Mouse (Mus musculus): ENCODE results near the gene Actl6b. TPM values are rescaled to one million over a fixed set of nuclear protein-coding genes. Genes with fewer than 3 reads are reported as not detected.

The Actl6b gene
- polyA plus RNA-seq, 1 experiment: not detected

DNA sequence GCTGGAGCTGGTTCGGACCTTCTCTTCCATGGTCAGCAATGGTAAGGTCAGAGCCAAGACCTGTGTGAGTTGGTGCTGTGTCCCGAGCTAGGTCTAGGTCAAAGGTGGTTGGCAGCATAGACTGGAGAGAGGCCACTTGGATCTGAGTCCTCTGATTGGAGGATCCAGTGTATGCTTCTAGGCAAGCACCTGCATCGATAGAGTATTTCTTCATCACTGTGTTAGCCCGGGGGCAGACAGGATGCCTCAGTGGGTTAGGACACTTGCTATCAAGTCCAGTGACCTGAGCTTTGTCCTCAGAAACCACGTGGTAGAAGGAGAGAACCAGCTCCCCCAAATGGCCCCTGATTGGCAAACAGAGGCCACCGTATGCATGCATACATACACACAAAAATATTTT is 26.9 kb downstream of the Actl6b start:
- no peak for DNase-seq
- H3K27ac ChIP-seq (ENCODE audit: control insufficient read depth, insufficient read depth, low read length): no peak overlapping the region
- H3K36me3 ChIP-seq (ENCODE audit: control insufficient read depth, insufficient read depth, low read length): no peaks in the 10 kb centered on the region
- H3K4me1 ChIP-seq (replicated peaks; ENCODE audit: control insufficient read depth, insufficient read depth, low read length): peaks cover 2% of the 10 kb centered on the region
- H3K4me3 ChIP-seq (ENCODE audit: control insufficient read depth, insufficient read depth, low read length): no peak overlapping the region
- WGBS: 89% methylated on average over 6 of the region's 6 CpGs
- H3K27me3 ChIP-seq (ENCODE audit: control insufficient read depth, insufficient read depth, low read length): no peaks in the 10 kb centered on the region
- TF ChIP-seq CTCF (IDR thresholded peaks at IDR 0.05; ENCODE audit: borderline replicate concordance, control insufficient read depth, extremely low read depth, insufficient read depth, low read length, poor library complexity) (no peak), POLR2A (IDR thresholded peaks at IDR 0.05; ENCODE audit: control insufficient read depth, extremely low read depth, insufficient read depth, low read length, poor library complexity) (no peak)

DNA sequence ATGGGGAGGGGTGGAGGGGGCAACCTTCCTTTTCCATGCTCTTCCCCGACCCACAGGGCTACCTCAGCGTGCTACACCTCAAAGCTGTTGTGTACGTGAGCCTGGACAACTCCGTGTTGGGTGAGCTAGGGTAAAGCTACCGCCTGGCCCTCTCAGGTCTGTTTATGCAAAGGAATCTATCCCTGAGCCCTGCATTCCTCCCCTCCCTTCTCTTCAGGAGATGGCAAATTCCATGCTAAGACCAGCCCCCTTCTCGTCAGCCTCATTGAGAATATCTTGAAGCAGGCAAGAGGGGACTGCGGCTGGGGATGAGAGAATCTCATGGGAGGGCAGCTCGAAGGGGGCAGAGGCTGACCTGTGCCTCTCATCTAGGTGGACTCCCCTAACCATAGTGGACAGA is 29.4 kb downstream of the Actl6b start:
- TF ChIP-seq POLR2A (IDR thresholded peaks at IDR 0.05; ENCODE audit: control insufficient read depth, extremely low read depth, insufficient read depth, low read length, poor library complexity): no peak
- TF ChIP-seq CTCF (IDR thresholded peaks at IDR 0.05; ENCODE audit: borderline replicate concordance, control insufficient read depth, extremely low read depth, insufficient read depth, low read length, poor library complexity): no peak

GRCm38 (mm10) chr5:137583670-137584169 is 30.4 kb downstream of the Actl6b start:
- Histone ChIP-seq H3K27me3 (ENCODE audit: control insufficient read depth, insufficient read depth, low read length) (no peaks in the 10 kb centered on the region), H3K27ac (ENCODE audit: control insufficient read depth, insufficient read depth, low read length) (no peak overlapping the region), H3K36me3 (ENCODE audit: control insufficient read depth, insufficient read depth, low read length) (no peaks in the 10 kb centered on the region), H3K4me3 (ENCODE audit: control insufficient read depth, insufficient read depth, low read length) (peak overlapping the region; percentile 30), H3K4me1 (replicated peaks; ENCODE audit: control insufficient read depth, insufficient read depth, low read length) (peaks cover 2% of the 10 kb centered on the region)
- WGBS: 69% methylated on average over 27 of the region's 27 CpGs
- peak; percentile 26 for DNase-seq
- TF ChIP-seq POLR2A (IDR thresholded peaks at IDR 0.05; ENCODE audit: control insufficient read depth, extremely low read depth, insufficient read depth, low read length, poor library complexity) (no peak), CTCF (IDR thresholded peaks at IDR 0.05; ENCODE audit: borderline replicate concordance, control insufficient read depth, extremely low read depth, insufficient read depth, low read length, poor library complexity) (no peak)

More for the DNA sequence above, 29.4 kb downstream of the Actl6b start:
- Histone ChIP-seq H3K36me3 (ENCODE audit: control insufficient read depth, insufficient read depth, low read length) (no peaks in the 10 kb centered on the region), H3K27ac (ENCODE audit: control insufficient read depth, insufficient read depth, low read length) (no peak overlapping the region), H3K27me3 (ENCODE audit: control insufficient read depth, insufficient read depth, low read length) (no peaks in the 10 kb centered on the region), H3K4me1 (replicated peaks; ENCODE audit: control insufficient read depth, insufficient read depth, low read length) (peaks cover 2% of the 10 kb centered on the region), H3K4me3 (ENCODE audit: control insufficient read depth, insufficient read depth, low read length) (no peak overlapping the region)
- DNase-seq: no peak
- WGBS: 91% methylated on average over 8 of the region's 8 CpGs

GRCm38 (mm10) chr5:137584976-137585375 is 31.7 kb downstream of the Actl6b start:
- H3K36me3 ChIP-seq (ENCODE audit: control insufficient read depth, insufficient read depth, low read length): no peaks in the 10 kb centered on the region
- no peaks in the 10 kb centered on the region for H3K27me3 ChIP-seq (ENCODE audit: control insufficient read depth, insufficient read depth, low read length)
- no peak overlapping the region for H3K27ac ChIP-seq (ENCODE audit: control insufficient read depth, insufficient read depth, low read length)
- no peak overlapping the region for H3K4me3 ChIP-seq (ENCODE audit: control insufficient read depth, insufficient read depth, low read length)
- TF ChIP-seq POLR2A (IDR thresholded peaks at IDR 0.05; ENCODE audit: control insufficient read depth, extremely low read depth, insufficient read depth, low read length, poor library complexity): no peak
- TF ChIP-seq CTCF (IDR thresholded peaks at IDR 0.05; ENCODE audit: borderline replicate concordance, control insufficient read depth, extremely low read depth, insufficient read depth, low read length, poor library complexity): no peak
- H3K4me1 ChIP-seq (replicated peaks; ENCODE audit: control insufficient read depth, insufficient read depth, low read length): peaks cover 2% of the 10 kb centered on the region
- 31% methylated on average over 8 of the region's 8 CpGs for WGBS
- peak; percentile 76 for DNase-seq

GRCm38 (mm10) chr5:137590507-137590906 is 37.2 kb downstream of the Actl6b start:
- no peak overlapping the region for H3K27ac ChIP-seq (ENCODE audit: control insufficient read depth, insufficient read depth, low read length)
- no peaks in the 10 kb centered on the region for H3K27me3 ChIP-seq (ENCODE audit: control insufficient read depth, insufficient read depth, low read length)
- no peaks in the 10 kb centered on the region for H3K36me3 ChIP-seq (ENCODE audit: control insufficient read depth, insufficient read depth, low read length)
- H3K4me3 ChIP-seq (ENCODE audit: control insufficient read depth, insufficient read depth, low read length): no peak overlapping the region
- WGBS: 74% methylated on average over 5 of the region's 5 CpGs
- TF ChIP-seq POLR2A (IDR thresholded peaks at IDR 0.05; ENCODE audit: control insufficient read depth, extremely low read depth, insufficient read depth, low read length, poor library complexity) (no peak), CTCF (IDR thresholded peaks at IDR 0.05; ENCODE audit: borderline replicate concordance, control insufficient read depth, extremely low read depth, insufficient read depth, low read length, poor library complexity) (no peak)
- DNase-seq: no peak
- no peaks in the 10 kb centered on the region for H3K4me1 ChIP-seq (replicated peaks; ENCODE audit: control insufficient read depth, insufficient read depth, low read length)

DNA sequence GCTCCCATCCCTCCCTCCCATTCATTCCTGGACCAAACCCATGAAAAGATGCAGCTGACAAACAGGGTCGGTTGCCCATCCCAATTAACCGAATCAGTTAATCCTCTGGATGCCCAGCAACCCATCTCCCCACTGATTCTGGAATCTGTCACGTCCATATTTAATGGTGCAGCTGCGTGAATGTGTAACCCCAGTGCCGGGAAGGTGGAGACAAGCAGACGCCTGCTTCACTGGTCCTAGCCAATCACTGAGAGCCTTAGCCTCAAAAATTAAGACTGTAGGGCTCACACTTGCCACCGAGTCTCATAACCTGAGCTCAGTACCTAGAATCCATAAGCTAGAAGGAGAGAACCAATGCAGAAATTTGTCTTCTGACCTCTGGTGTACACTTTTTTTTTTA is 42.6 kb downstream of the Actl6b start:
- WGBS: 96% methylated on average over 7 of the region's 7 CpGs
- no peaks in the 10 kb centered on the region; the same call in 1 of the 2 replicates for H3K36me3 ChIP-seq (ENCODE audit: control insufficient read depth, insufficient read depth, low read length)
- H3K27me3 ChIP-seq (ENCODE audit: control insufficient read depth, insufficient read depth, low read length): no peaks in the 10 kb centered on the region
- H3K4me3 ChIP-seq (ENCODE audit: control insufficient read depth, insufficient read depth, low read length): no peak overlapping the region
- no peak overlapping the region for H3K27ac ChIP-seq (ENCODE audit: control insufficient read depth, insufficient read depth, low read length)
- TF ChIP-seq CTCF (IDR thresholded peaks at IDR 0.05; ENCODE audit: borderline replicate concordance, control insufficient read depth, extremely low read depth, insufficient read depth, low read length, poor library complexity): no peak
- TF ChIP-seq POLR2A (IDR thresholded peaks at IDR 0.05; ENCODE audit: control insufficient read depth, extremely low read depth, insufficient read depth, low read length, poor library complexity): no peak
- no peak for DNase-seq
- H3K4me1 ChIP-seq (replicated peaks; ENCODE audit: control insufficient read depth, insufficient read depth, low read length): peaks cover 28% of the 10 kb centered on the region
